Comparison of ENCODE assay signal across 12 mouse cellular contexts in the genomic region with DNA sequence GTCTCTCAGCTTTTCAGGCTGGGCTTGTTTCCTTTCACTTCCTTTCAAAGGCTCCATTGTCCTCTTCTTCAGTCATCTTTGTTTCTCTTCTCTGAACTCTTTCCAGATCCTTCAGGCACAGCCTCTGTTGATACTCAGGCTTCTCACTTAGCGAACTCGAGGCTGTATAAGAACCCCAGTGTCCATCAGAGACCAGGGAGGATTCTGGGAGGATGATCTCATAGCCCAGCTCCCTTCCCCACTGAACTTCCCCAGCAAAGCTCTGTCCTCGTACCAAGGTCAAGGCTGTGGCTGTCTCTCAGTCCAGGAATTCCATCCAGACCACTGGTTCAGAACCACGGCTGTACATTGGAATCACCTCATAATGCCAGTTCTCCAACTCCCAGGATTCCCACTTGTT. TPM values are rescaled to one million over a fixed set of nuclear protein-coding genes. Genes with fewer than 3 reads are reported as not detected.
DNase-seq lines count a peak whose midpoint lies in the region; ATAC-seq lines count a peak whose summit lies in the region.
"Had no signal": no experiment of that assay in that cellular context is flagged by ENCODE, and none has a peak within 500 bp of the region (broad histone marks: within the 10 kb centered on the region; RNA-seq: fewer than 3 reads in every experiment).

No protein-coding gene starts in this region.

- no peak overlapping the region for H3K4me2 ChIP-seq in hindbrain, embryonic 16.5 days (ENCODE audit: low read length)
- H3K4me2 ChIP-seq in hindbrain, embryonic 11.5 days (replicated peaks; ENCODE audit: low read depth, low read length), result no peak overlapping the region
- H3K4me2 ChIP-seq: liver, embryonic 13.5 days had no signal

- H3K4me3 ChIP-seq in hindbrain, embryonic 16.5 days (ENCODE audit: low read length), result no peak overlapping the region
- no peak overlapping the region for H3K4me3 ChIP-seq in hindbrain, embryonic 11.5 days (ENCODE audit: low read depth, low read length)
- H3K4me3 ChIP-seq: erythroblast, embryonic 14.5 days; liver, embryonic 13.5 days had no signal

- H3K9me3 ChIP-seq in hindbrain, embryonic 16.5 days (ENCODE audit: control insufficient read depth, low read length), result 0 out of 2 replicates have a peak, but pooled peaks cover 2% of the 10 kb centered on the region
- no peaks in the 10 kb centered on the region for H3K9me3 ChIP-seq in hindbrain, embryonic 11.5 days (ENCODE audit: control insufficient read depth, low read length)
- H3K9me3 ChIP-seq: liver, embryonic 13.5 days had no signal

- H3K4me1 ChIP-seq in hindbrain, embryonic 16.5 days (ENCODE audit: control insufficient read depth, insufficient read depth, low read depth, low read length), result no peaks in the 10 kb centered on the region; the same call in 1 of the 2 replicates
- H3K4me1 ChIP-seq in hindbrain, embryonic 11.5 days (replicated peaks; ENCODE audit: control insufficient read depth, insufficient read depth, low read length), result no peaks in the 10 kb centered on the region

- ATAC-seq in hindbrain, embryonic 16.5 days, result peak; percentile 68
- ATAC-seq in hindbrain, embryonic 11.5 days (ENCODE audit: low FRiP score), result no peak
- ATAC-seq in monocyte, adult 5-6 weeks (replicated peaks; ENCODE audit: insufficient number of reproducible peaks, low FRiP score, low TSS enrichment, poor library complexity, severe bottlenecking), result 0 out of 2 replicates have a peak, but pooled peaks have one; percentile 35
- ATAC-seq in erythroblast, adult 5-6 weeks (replicated peaks; ENCODE audit: low FRiP score, poor library complexity, severe bottlenecking), result no peak
- ATAC-seq: Patski had no signal

- no peaks in the 10 kb centered on the region for H3K36me3 ChIP-seq in hindbrain, embryonic 16.5 days (ENCODE audit: control insufficient read depth, insufficient read depth, low read length)
- no peaks in the 10 kb centered on the region for H3K36me3 ChIP-seq in hindbrain, embryonic 11.5 days (ENCODE audit: control insufficient read depth, insufficient read depth, low read length)
- H3K36me3 ChIP-seq: liver, embryonic 13.5 days had no signal

- DNase-seq in hindbrain, embryonic 11.5 days (ENCODE audit: low spot score), result no peak
- DNase-seq in ES-CJ7 (ENCODE audit: low read depth, low spot score), result peak; percentile 44
- peak; percentile 70 for DNase-seq in adrenal gland, postnatal 14 days
- DNase-seq in embryo, embryonic 10 days (ENCODE audit: low spot score), result no peak
- DNase-seq: cerebellum, adult 2 months; liver, embryonic 13.5 days had no signal

- no peaks in the 10 kb centered on the region for H3K27me3 ChIP-seq in hindbrain, embryonic 16.5 days (replicated peaks; ENCODE audit: control insufficient read depth, insufficient read depth, low read length)
- H3K27me3 ChIP-seq in hindbrain, embryonic 11.5 days (ENCODE audit: control insufficient read depth, insufficient read depth, low read length), result no peaks in the 10 kb centered on the region
- H3K27me3 ChIP-seq: liver, embryonic 13.5 days; Patski had no signal

- 30% methylated on average over 4 of the region's 4 CpGs for WGBS in hindbrain, embryonic 16.5 days
- 47% methylated on average over 4 of the region's 4 CpGs for WGBS in hindbrain, embryonic 11.5 days

- H3K9ac ChIP-seq in hindbrain, embryonic 16.5 days (ENCODE audit: low read depth, low read length), result no peak overlapping the region
- H3K9ac ChIP-seq in hindbrain, embryonic 11.5 days (ENCODE audit: low read depth, low read length), result no peak overlapping the region; the same call in 1 of the 2 replicates
- H3K9ac ChIP-seq: liver, embryonic 13.5 days had no signal

- no peak overlapping the region for H3K27ac ChIP-seq in hindbrain, embryonic 16.5 days (ENCODE audit: low read depth, low read length)
- no peak overlapping the region for H3K27ac ChIP-seq in hindbrain, embryonic 11.5 days (ENCODE audit: low read depth, low read length)
- H3K27ac ChIP-seq: liver, embryonic 13.5 days had no signal

RNA-seq across cellular contexts. Expression of a gene that starts 18.4 kb away (rescaled TPM):
- polyA plus RNA-seq in hindbrain, embryonic 16.5 days (2015; fragmentation: Nextera tagmentation; extraction: Ambion mirVana), result 1.2 and 1.5 TPM in 2 replicates
- 0.32 and 0.61 TPM in 2 replicates for polyA plus RNA-seq in hindbrain, embryonic 11.5 days (2014; fragmentation: Nextera tagmentation; extraction: Ambion mirVana)
- total RNA-seq in adrenal gland, postnatal 14 days (2021), result 4.0 and 4.6 TPM in 2 replicates
- total RNA-seq in monocyte, adult 5-6 weeks (2017), result 10.4 to 18.5 TPM (median 16.8 TPM) in 3 replicates
- total RNA-seq in erythroblast, adult 5-6 weeks (2015; ENCODE audit: low replicate concordance), result 16.9 and 17.3 TPM in 2 replicates
- total RNA-seq in erythroblast, adult 5-6 weeks (2017; ENCODE audit: low replicate concordance), result 9.0 and 18.1 TPM in 2 replicates

RNA-seq across cellular contexts. Expression of a gene that starts 54.2 kb away (rescaled TPM):
- 0.04 and 0.10 TPM in 2 replicates for polyA plus RNA-seq in hindbrain, embryonic 16.5 days (2015; fragmentation: Nextera tagmentation; extraction: Ambion mirVana)
- 0.04 and 0.05 TPM in 2 replicates for polyA plus RNA-seq in hindbrain, embryonic 11.5 days (2014; fragmentation: Nextera tagmentation; extraction: Ambion mirVana)
- total RNA-seq in adrenal gland, postnatal 14 days (2021), result 0.11 TPM in 1 of 2 replicates, not detected in the other
- total RNA-seq in monocyte, adult 5-6 weeks (2017), result not detected in 3 replicates
- not detected in 2 replicates for total RNA-seq in erythroblast, adult 5-6 weeks (2015; ENCODE audit: low replicate concordance)
- total RNA-seq in erythroblast, adult 5-6 weeks (2017; ENCODE audit: low replicate concordance), result not detected in 2 replicates
- total RNA-seq: hematopoietic stem cell, adult 5-6 weeks had no signal
- polyA plus RNA-seq: erythroblast, embryonic 14.5 days had no signal

Comparison
In these comparisons a context has a peak if more than half of its experiments do, and no peak if none do; other contexts are left out.
1. ATAC-seq: peak in hindbrain, embryonic 16.5 days (single experiment) and monocyte, adult 5-6 weeks (single experiment); none in hindbrain, embryonic 11.5 days (single experiment) and erythroblast, adult 5-6 weeks (single experiment).
2. DNase-seq: peak in ES-CJ7 (single experiment) and adrenal gland, postnatal 14 days (single experiment); none in hindbrain, embryonic 11.5 days (single experiment) and embryo, embryonic 10 days (single experiment).